Mouse (Mus musculus): Measurements from ENCODE around the gene Kpna7. TPM values are rescaled to one million over a fixed set of nuclear protein-coding genes. Genes with fewer than 3 reads are reported as not detected.

Gene Kpna7
- polyA plus RNA-seq, 1 experiment from 2014 or later = not detected

Other genes with a start within 250 kb of the Kpna7 start
- 26.9 and 32.2 TPM in 2 replicates for gene Smurf1, start 118.2 kb downstream of the Kpna7 start, polyA plus RNA-seq (2015; fragmentation: Nextera tagmentation; extraction: Ambion mirVana)
- not detected in 2 replicates for gene Gm4871, start 51.3 kb downstream of the Kpna7 start, polyA plus RNA-seq (2015; fragmentation: Nextera tagmentation; extraction: Ambion mirVana)
- gene 1700018F24Rik, start 41.0 kb downstream of the Kpna7 start, polyA plus RNA-seq (2015; fragmentation: Nextera tagmentation; extraction: Ambion mirVana) = not detected in 2 replicates
- gene Arpc1a, start 200 bp downstream of the Kpna7 start, polyA plus RNA-seq (2015; fragmentation: Nextera tagmentation; extraction: Ambion mirVana) = 250 and 259 TPM in 2 replicates
- gene Arpc1b, start 30.2 kb upstream of the Kpna7 start, polyA plus RNA-seq (2015; fragmentation: Nextera tagmentation; extraction: Ambion mirVana) = 51.3 and 64.1 TPM in 2 replicates
- gene Pdap1, start 56.2 kb upstream of the Kpna7 start, polyA plus RNA-seq (2015; fragmentation: Nextera tagmentation; extraction: Ambion mirVana) = 131 TPM in 2 replicates
- 228 and 231 TPM in 2 replicates for gene Bud31, start 56.3 kb upstream of the Kpna7 start, polyA plus RNA-seq (2015; fragmentation: Nextera tagmentation; extraction: Ambion mirVana)
- gene Ptcd1, start 83.1 kb upstream of the Kpna7 start, polyA plus RNA-seq (2015; fragmentation: Nextera tagmentation; extraction: Ambion mirVana) = 22.1 and 22.8 TPM in 2 replicates
- 57.2 and 58.9 TPM in 2 replicates for gene Cpsf4, start 83.2 kb upstream of the Kpna7 start, polyA plus RNA-seq (2015; fragmentation: Nextera tagmentation; extraction: Ambion mirVana)
- gene Atp5j2, start 108.0 kb upstream of the Kpna7 start, polyA plus RNA-seq (2015; fragmentation: Nextera tagmentation; extraction: Ambion mirVana) = 677 and 698 TPM in 2 replicates
- gene Zkscan14, start 117.8 kb upstream of the Kpna7 start, polyA plus RNA-seq (2015; fragmentation: Nextera tagmentation; extraction: Ambion mirVana) = 13.8 and 15.0 TPM in 2 replicates
- 18.9 and 19.7 TPM in 2 replicates for gene Zkscan5, start 120.5 kb upstream of the Kpna7 start, polyA plus RNA-seq (2015; fragmentation: Nextera tagmentation; extraction: Ambion mirVana)
- gene Zfp655, start 147.7 kb upstream of the Kpna7 start, polyA plus RNA-seq (2015; fragmentation: Nextera tagmentation; extraction: Ambion mirVana) = 38.7 and 40.9 TPM in 2 replicates
- gene Zscan25, start 196.5 kb upstream of the Kpna7 start, polyA plus RNA-seq (2015; fragmentation: Nextera tagmentation; extraction: Ambion mirVana) = 0.95 and 1.00 TPM in 2 replicates